Mouse (Mus musculus): ENCODE results near the gene Gm21677.
"Not testable (repeated sequence)": the region's sequence is repeated elsewhere in the genome, so short reads cannot be mapped to it uniquely, and the experiment has no call there.

The Gm21677 gene

GRCm38 (mm10) chrY:3306349-3306748 is at the start of gene Gm21677:
Gene Gm21677, minus strand, starts transcription at chrY:3306449.
- DNase-seq (ENCODE audit: extremely low read depth, insufficient read length, low spot score), result not testable (repeated sequence)

- DNase-seq (ENCODE audit: extremely low read depth, insufficient read length, low spot score), result not testable (repeated sequence)
Measured at GRCm38 (mm10) chrY:3345229-3345628, 39.0 kb upstream of the Gm21677 start, which contains the start of gene Gm21693. Gene Gm21693, minus strand, starts transcription at chrY:3345329.

GRCm38 (mm10) chrY:3340661-3341060 is 34.4 kb upstream of the Gm21677 start:
- DNase-seq (ENCODE audit: extremely low read depth, insufficient read length, low spot score), result not testable (repeated sequence)
